Mouse (Mus musculus): Measurements from ENCODE around the gene Kif26a. TPM values are rescaled to one million over a fixed set of nuclear protein-coding genes. Genes with fewer than 3 reads are reported as not detected.

Gene Kif26a
- 2.1 and 2.6 TPM in 2 replicates for polyA plus RNA-seq (2012; rRNA removed; ENCODE audit: low replicate concordance)

DNA sequence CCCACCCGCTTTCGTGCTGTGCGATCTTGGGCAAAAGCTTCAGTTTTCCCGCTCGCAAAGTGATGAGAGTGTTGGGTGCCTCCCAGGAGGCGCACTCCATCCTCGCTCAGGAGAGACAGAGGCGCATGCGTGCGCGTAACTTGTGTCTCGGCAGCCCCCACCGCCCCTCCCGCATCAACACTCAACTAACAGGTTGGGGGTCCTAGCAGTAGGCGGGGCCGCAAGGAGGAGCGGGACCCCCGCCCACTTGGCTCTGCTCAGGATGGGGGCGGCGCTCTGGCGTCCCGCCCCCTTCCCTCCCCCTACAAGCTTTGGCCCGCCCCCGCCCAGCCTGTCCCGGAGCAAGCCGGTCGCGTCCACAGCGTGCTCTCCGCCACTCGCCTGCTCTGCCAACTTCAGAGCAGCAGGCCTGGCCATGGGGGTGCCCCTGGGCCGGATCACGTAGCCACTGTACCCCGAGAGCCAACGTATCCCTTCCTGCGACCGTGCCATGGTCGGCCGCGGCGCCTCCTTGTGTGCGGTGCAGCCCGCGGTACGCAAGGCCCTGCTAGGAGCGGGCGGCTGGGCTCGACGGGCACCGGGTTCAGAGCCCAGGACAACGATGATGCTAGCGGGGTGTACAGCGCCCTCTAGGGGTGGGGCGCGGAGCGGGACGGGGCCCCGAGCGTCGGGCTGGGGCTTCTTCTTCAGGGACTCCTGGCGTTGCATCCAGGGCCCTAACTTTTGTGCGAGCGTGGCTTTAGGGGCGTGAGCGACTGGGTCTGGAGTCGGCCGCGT, at the start of gene Kif26a:
Gene Kif26a (plus strand): TSS at position 334 of the 777 bp plus-strand sequence.

GRCm38 (mm10) chr12:112106541-112106971, 39.5 kb upstream of the Kif26a start, which contains the start of gene Aspg:
Gene Aspg, plus strand, starts transcription at chr12:112106679.

Other genes with a start within 250 kb of the Kif26a start
- gene Ppp1r13b, start 238.1 kb upstream of the Kif26a start, polyA plus RNA-seq (2012; rRNA removed; ENCODE audit: low replicate concordance): 14.9 and 16.3 TPM in 2 replicates
- gene Atp5mpl, start 179.2 kb upstream of the Kif26a start, polyA plus RNA-seq (2012; rRNA removed; ENCODE audit: low replicate concordance): 7.6 and 9.7 TPM in 2 replicates
- gene Tdrd9, start 174.6 kb upstream of the Kif26a start, polyA plus RNA-seq (2012; rRNA removed; ENCODE audit: low replicate concordance): 0.16 TPM in 1 of 2 replicates, not detected in the other
- gene Rd3l, start 164.9 kb upstream of the Kif26a start, polyA plus RNA-seq (2012; rRNA removed; ENCODE audit: low replicate concordance): not detected in 2 replicates
- 5.0 and 12.9 TPM in 2 replicates for gene Aspg, start 39.5 kb upstream of the Kif26a start, polyA plus RNA-seq (2012; rRNA removed; ENCODE audit: low replicate concordance)

Data from duodenum, adult 2 months (tissue).